Mouse (Mus musculus): ENCODE data around the gene St3gal5.
"Not testable (repeated sequence)": the region's sequence is repeated elsewhere in the genome, so short reads cannot be mapped to it uniquely, and the experiment has no call there.

Gene St3gal5

DNA sequence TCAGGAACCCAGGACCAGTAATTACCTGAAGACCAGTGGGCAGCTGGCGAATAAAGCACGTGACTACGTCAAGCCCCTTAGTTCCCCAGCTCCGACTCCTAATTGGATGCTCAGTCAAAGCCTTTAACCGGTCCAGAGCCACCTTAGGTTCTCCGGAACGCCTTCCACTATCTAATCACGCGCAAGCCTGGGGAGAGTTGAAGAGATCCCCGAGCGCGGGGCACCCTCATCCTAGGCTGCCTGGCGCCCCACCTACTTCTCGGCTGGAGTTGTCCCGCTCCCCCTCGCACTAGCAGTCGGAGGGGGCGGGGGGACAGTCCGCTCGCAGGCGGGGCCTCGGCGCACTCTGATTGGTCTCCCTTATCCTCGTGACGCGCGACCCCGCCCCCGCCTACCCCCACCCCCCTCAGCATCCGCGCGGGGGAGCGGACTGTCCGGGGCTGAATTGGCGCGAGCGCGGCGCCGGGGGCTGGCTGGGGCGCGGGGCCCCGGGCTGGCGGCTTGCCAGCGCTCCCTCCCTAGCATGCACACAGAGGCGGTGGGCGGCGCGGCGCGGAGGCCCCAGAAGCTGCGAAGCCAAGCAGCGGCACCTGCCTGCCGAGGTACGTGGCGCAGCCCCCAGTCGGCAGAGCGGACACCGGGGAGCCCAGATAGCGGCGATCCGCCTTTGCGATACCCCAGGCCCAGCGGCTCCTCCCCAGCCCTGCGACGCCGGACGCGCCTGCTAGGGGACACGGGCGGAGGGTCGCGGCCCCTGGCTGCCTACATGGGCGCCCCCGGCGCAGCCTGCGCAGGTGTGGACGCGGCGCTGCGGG, at the start of gene St3gal5:
Gene St3gal5 (plus strand): TSS at position 412 of the 815 bp plus-strand sequence.
- peak; percentile 89 for DNase-seq (ENCODE audit: low read depth, low spot score)

GRCm38 (mm10) chr6:72048643-72049042, 48.7 kb upstream of the St3gal5 start:
- DNase-seq (ENCODE audit: low read depth, low spot score) = no peak

DNA sequence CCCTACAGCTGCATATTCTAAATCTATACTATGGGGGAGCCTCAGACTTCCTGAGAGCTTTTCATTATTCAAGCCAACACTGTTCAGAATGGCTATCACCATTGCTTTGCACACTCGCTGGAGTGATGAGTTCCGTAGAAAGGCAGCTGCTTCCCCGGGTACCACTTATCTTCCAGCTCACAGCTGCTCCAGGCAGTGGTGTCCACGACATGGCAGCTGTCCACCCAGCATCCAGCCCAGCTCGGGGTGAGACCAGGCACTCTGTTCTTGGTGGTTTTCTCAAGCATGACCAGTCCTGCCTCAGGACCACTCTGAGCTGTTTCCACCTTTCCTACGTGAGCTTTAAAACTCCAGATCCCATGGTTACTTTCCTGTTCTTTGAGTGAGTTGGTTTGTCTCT, 47.5 kb upstream of the St3gal5 start:
- no peak for DNase-seq (ENCODE audit: low read depth, low spot score)

GRCm38 (mm10) chr6:72050827-72051226, 46.6 kb upstream of the St3gal5 start:
- DNase-seq (ENCODE audit: low read depth, low spot score) = no peak

GRCm38 (mm10) chr6:72051247-72051646, 46.1 kb upstream of the St3gal5 start:
- no peak for DNase-seq (ENCODE audit: low read depth, low spot score)

- no peak for DNase-seq (ENCODE audit: low read depth, low spot score)
Observed at GRCm38 (mm10) chr6:72051757-72052156, 45.6 kb upstream of the St3gal5 start.

DNA sequence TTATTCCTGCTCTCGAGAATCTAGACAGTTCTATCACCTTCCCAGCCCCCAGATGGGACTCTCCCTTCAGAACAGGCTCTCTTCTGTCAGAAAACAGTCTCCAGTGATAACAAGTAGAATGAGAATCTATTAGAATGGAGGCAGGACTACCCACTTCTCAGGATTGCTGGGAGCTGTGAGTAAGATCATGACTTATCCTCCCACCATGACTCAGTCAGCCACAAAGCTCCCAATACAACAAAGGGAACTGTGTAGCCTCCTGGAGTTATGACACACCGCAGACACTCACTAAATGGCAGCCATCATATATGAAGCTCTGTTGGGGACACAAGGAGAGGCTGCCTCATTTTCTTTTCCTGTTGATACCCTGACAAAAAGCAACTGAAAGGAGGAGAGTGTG, 40.8 kb upstream of the St3gal5 start:
- no peak for DNase-seq (ENCODE audit: low read depth, low spot score)

DNA sequence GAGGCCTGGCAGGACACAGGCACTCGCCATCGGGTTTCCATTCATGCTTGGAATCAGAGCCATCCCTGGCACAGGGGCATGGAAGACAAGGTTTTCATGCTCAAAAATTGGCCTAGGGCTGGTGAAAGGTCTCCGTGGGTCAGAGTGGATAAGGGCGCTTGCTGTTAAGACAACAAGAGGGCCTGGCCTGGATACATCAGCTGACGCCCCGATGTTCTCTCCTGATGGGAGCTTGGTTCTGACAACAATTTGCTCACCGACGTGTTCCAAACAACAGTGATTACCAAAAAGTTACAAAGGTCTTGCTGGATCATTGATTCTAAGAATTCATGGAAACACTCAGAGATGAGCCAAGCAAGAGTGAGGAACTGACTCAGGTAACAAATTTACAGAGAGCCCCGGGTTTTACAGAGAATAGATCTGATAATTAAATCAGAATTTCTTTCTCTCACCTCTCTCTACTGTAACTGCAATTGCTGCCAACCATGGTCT, 38.9 kb upstream of the St3gal5 start:
- DNase-seq (ENCODE audit: low read depth, low spot score) = no peak

DNA sequence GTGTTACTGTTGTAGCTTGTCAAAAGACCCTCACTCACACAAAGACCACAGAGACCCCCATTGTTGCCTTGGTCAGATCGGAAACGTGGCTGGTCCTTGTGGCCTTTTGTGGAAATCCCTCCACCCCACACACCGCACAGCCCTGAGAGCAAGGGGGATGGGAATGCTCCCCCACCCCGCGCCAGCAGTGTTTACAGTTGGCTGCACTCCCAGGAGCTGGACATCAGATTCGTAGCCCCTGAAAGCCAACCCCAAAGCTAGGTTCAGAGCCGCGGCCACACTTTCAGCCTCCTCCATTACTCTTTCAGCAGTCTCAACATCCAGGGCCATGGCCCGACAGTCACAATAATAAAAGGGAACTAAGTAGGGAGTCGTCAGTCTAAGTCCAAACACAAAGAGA, 36.7 kb upstream of the St3gal5 start:
- not testable (repeated sequence) for DNase-seq (ENCODE audit: low read depth, low spot score)

DNA sequence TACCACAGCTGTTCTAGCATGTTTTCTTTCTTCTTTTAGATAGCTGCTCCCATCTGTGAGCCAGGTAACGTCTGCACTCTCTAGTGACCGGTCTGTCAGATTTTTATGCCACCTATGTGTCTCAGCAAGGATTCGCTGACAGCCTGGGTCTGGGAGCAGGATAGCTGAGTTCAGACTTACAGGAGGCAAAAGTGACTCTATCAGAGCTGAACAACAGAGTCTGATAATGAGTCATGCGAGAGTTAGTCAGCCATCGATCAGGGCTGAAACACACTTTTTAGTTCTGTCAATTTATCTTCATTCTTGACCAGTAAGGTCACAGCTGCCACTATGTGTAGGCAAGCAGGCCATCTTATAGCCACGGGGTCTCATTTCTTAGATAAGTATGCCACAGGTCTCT, 33.7 kb upstream of the St3gal5 start:
- DNase-seq (ENCODE audit: low read depth, low spot score) = no peak

DNA sequence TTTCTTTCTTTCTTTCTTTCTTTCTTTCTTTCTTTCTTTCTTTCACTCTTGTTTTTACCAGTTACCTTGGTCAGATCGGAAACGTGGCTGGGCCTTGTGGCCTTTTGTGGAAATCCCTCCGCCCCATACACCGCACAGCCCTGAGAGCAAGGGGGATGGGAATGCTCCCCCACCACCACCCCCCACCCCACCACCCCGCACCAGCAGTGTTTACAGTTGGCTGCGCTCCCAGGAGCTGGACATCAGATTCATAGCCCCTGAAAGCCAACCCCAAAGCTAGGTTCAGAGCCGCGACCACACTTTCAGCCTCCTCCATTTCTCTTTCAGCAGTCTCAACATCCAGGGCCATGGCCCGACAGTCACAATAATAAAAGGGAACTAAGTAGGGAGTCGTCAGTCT, 31.4 kb upstream of the St3gal5 start:
- no peak for DNase-seq (ENCODE audit: low read depth, low spot score)

DNA sequence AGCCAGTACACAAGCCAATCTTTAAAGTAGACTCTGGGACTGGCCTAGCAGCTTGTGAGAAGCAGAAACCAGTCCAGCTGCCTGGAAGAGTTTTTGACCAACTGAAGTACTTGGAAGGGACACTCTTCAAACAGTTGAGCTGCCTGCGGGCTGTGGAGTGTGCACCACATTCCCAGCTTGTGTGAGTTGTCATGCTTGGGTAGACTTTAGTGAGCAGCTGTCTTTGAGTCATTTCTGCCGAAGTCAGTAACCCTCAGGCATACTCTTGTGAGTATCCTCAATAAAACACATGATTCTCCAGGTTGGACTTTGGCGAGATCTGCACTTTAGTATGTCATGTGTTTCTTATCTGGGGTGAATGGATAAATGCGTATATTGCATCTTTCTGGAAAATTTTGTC, 29.0 kb upstream of the St3gal5 start:
- DNase-seq (ENCODE audit: low read depth, low spot score) = no peak

DNA sequence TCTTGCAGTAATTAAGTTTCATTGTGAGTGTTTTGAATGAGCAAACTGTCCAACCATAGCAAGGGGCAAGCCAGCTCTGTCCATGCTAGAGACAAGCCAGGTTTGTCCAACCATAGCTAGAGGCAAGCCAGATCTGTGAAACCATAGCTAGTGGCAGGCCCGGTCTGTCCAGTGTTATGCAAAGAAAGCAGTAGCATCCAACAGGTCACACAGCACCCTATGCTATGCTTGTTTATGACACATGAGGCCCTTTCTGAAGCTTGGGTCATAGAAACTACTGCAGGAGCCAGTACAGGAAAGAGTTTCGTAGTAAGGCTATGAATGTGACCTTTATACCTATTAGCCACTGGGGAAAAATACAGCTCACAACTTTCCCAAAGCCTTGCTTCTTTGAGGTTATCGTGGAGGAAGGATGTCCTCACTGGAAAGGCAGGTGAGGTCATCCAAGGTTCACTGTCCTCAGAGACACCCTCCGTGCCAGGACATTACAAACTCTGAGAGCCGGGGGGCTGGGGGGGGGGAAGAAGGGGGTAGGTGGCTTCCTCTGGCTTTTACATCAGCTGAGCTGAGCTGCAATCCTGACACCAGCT, 26.0 kb upstream of the St3gal5 start:
- DNase-seq (ENCODE audit: low read depth, low spot score) = no peak

DNA sequence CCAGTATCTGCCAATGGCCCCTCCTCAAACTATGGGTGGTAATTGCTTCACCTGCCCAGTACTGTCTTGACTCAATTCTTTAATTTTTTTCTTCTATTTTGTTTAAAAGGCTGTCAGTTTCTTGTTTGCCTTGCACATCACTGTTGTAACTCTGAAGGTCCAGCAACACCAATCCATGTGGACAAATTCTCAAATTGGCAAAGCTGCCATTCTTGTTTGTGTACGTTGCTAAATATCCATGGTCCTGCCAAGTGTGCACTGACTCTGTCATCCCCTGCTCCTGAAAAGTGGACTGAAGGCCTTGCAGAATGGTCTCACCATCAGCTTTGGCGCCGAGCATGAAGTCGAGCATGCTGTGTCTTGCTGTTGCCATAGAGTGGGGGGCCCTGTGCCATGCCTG, 23.6 kb upstream of the St3gal5 start:
- DNase-seq (ENCODE audit: low read depth, low spot score) = no peak

GRCm38 (mm10) chr6:72076512-72076911, 20.9 kb upstream of the St3gal5 start:
- DNase-seq (ENCODE audit: low read depth, low spot score) = no peak

GRCm38 (mm10) chr6:72078178-72078577, 19.2 kb upstream of the St3gal5 start:
- no peak for DNase-seq (ENCODE audit: low read depth, low spot score)

DNA sequence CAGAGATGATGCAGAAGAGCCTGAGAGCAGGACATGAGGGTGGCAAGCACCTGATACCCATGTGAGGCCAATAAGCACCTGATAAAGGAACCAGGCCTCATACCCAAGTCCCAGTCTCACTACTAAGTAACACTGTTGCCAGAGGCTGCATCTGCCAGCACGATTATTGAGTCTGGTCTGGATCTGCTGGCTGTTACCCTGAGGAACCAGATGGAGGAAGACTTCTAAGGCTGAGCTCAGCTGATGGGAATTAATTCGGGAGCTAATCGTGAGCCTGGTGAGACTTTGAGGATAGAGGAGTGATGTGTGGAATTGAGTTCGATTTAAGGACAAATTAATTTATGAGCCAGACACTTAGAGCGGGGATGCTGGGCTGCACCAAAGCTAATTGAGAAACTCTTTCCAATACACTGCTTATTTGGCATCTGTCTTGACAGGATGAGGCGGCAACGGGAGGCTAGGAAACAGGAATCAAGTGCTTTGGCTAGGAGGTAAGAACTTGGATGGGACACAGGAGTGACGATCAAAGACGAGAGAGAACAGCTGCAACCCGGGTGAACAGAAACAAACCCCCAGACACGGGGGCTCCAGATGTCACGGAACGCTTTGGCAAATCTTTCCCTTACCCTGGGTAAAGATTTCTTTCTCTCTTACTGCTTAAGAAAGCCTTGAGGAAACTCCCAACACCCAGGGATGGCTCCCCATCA, 15.9 kb upstream of the St3gal5 start:
- no peak for DNase-seq (ENCODE audit: low read depth, low spot score)

- DNase-seq (ENCODE audit: low read depth, low spot score) = no peak
Observed at GRCm38 (mm10) chr6:72087402-72087801, 10.0 kb upstream of the St3gal5 start.

DNA sequence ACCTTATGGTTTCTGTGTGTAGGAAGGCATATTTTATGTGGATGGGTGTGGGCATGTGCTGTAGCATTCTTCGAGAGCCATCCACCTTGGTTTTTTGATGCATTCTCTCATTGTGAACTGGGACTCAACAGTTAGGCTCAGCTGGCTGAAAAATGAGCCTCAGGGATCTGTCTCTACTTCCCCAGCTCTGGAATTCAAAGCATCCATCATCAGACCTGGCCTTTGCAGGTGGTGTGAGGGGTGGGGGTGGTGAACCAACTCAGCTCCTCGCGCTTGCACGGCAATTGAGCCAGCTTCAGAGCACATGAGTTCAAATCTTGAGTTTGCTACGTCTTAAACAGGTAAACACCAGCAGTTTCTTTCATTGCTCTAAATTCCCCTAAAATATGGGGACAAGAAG, 7.5 kb upstream of the St3gal5 start:
- peak; percentile 17 for DNase-seq (ENCODE audit: low read depth, low spot score)

GRCm38 (mm10) chr6:72091007-72091406, 6.4 kb upstream of the St3gal5 start:
- DNase-seq (ENCODE audit: low read depth, low spot score) = peak; percentile 44

- DNase-seq (ENCODE audit: low read depth, low spot score) = no peak
Observed at GRCm38 (mm10) chr6:72093121-72093520, 4.3 kb upstream of the St3gal5 start.

- DNase-seq (ENCODE audit: low read depth, low spot score) = no peak
Observed at GRCm38 (mm10) chr6:72096217-72096616, 1.2 kb upstream of the St3gal5 start.

DNA sequence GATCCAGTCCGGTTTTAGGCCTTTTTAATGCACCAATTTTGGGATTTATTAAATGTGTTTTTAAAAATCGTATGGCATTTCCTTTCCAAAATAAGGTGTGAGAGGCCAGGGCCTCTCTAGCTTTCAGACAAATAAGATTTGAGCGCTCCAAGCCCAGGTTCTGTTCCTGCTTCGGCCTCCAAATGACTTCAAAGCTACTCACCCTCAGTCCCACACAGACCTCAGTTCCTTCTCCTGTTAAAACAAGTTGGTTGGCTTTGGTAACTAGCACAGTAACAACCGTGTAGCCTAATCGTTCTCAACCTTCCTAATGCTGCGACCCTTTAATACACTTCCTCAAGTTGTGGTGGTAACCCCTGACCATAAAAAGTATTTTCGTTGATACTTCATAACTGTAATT, 723 bp upstream of the St3gal5 start:
- no peak for DNase-seq (ENCODE audit: low read depth, low spot score)
